Mouse (Mus musculus): ENCODE results near the gene Ghr. TPM values are rescaled to one million over a fixed set of nuclear protein-coding genes. Genes with fewer than 3 reads are reported as not detected.

Ghr gene
- polyA plus RNA-seq, 1 experiment from 2014 or later, result 57.9 TPM

GRCm38 (mm10) chr15:3395700-3396099 is 187.6 kb downstream of the Ghr start:
- H3K36me3 ChIP-seq (ENCODE audit: control insufficient read depth, insufficient read depth), result no peaks in the 10 kb centered on the region
- no peak overlapping the region for H3K4me2 ChIP-seq (ENCODE audit: low read depth, low read length)
- ATAC-seq (replicated peaks; ENCODE audit: extremely low read depth, insufficient read depth, low FRiP score), result no peak
- no peak overlapping the region for H3K27ac ChIP-seq (ENCODE audit: low read length)
- H3K27me3 ChIP-seq (ENCODE audit: control insufficient read depth, insufficient read depth, low read length), result no peaks in the 10 kb centered on the region
- H3K9ac ChIP-seq (ENCODE audit: low read length), result no peak overlapping the region
- no peak overlapping the region for H3K4me3 ChIP-seq (ENCODE audit: low read length)
- H3K9me3 ChIP-seq (replicated peaks; ENCODE audit: control insufficient read depth, low read length), result no peaks in the 10 kb centered on the region
- H3K4me1 ChIP-seq (ENCODE audit: control insufficient read depth, insufficient read depth, low read length), result peaks cover 11% of the 10 kb centered on the region; the same call in 1 of the 2 replicates
- WGBS, result 76% methylated on average over 3 of the region's 3 CpGs

GRCm38 (mm10) chr15:3390722-3391121 is 192.6 kb downstream of the Ghr start:
- Histone ChIP-seq H3K4me3 (ENCODE audit: low read length) (no peak overlapping the region), H3K36me3 (ENCODE audit: control insufficient read depth, insufficient read depth) (no peaks in the 10 kb centered on the region), H3K27ac (ENCODE audit: low read length) (no peak overlapping the region), H3K27me3 (ENCODE audit: control insufficient read depth, insufficient read depth, low read length) (no peaks in the 10 kb centered on the region), H3K4me2 (ENCODE audit: low read depth, low read length) (no peak overlapping the region), H3K4me1 (ENCODE audit: control insufficient read depth, insufficient read depth, low read length) (peaks cover 8% of the 10 kb centered on the region; the same call in 1 of the 2 replicates), H3K9ac (ENCODE audit: low read length) (no peak overlapping the region), H3K9me3 (replicated peaks; ENCODE audit: control insufficient read depth, low read length) (no peaks in the 10 kb centered on the region)
- no peak for ATAC-seq (replicated peaks; ENCODE audit: extremely low read depth, insufficient read depth, low FRiP score)

GRCm38 (mm10) chr15:3389011-3389410 is 194.3 kb downstream of the Ghr start:
- Histone ChIP-seq H3K9me3 (replicated peaks; ENCODE audit: control insufficient read depth, low read length) (no peaks in the 10 kb centered on the region), H3K4me2 (ENCODE audit: low read depth, low read length) (no peak overlapping the region), H3K4me1 (ENCODE audit: control insufficient read depth, insufficient read depth, low read length) (0 out of 2 replicates have a peak, but pooled peaks cover 5% of the 10 kb centered on the region), H3K27me3 (ENCODE audit: control insufficient read depth, insufficient read depth, low read length) (no peaks in the 10 kb centered on the region), H3K9ac (ENCODE audit: low read length) (no peak overlapping the region), H3K36me3 (ENCODE audit: control insufficient read depth, insufficient read depth) (no peaks in the 10 kb centered on the region), H3K27ac (ENCODE audit: low read length) (peak overlapping the region; percentile 55), H3K4me3 (ENCODE audit: low read length) (no peak overlapping the region)
- no peak for ATAC-seq (replicated peaks; ENCODE audit: extremely low read depth, insufficient read depth, low FRiP score)

GRCm38 (mm10) chr15:3388485-3388884 is 194.8 kb downstream of the Ghr start:
- ATAC-seq (replicated peaks; ENCODE audit: extremely low read depth, insufficient read depth, low FRiP score), result peak; percentile 32; the same call in 1 of the 2 replicates
- H3K9ac ChIP-seq (ENCODE audit: low read length), result no peak overlapping the region
- 63% methylated on average over 2 of the region's 2 CpGs for WGBS

GRCm38 (mm10) chr15:3383788-3384187 is 199.5 kb downstream of the Ghr start:
- ATAC-seq (replicated peaks; ENCODE audit: extremely low read depth, insufficient read depth, low FRiP score), result no peak
- no peaks in the 10 kb centered on the region for H3K36me3 ChIP-seq (ENCODE audit: control insufficient read depth, insufficient read depth)

More at GRCm38 (mm10) chr15:3388485-3388884, 194.8 kb downstream of the Ghr start:
- no peaks in the 10 kb centered on the region for H3K9me3 ChIP-seq (replicated peaks; ENCODE audit: control insufficient read depth, low read length)
- no peak overlapping the region for H3K4me3 ChIP-seq (ENCODE audit: low read length)
- H3K4me1 ChIP-seq (ENCODE audit: control insufficient read depth, insufficient read depth, low read length), result 0 out of 2 replicates have a peak, but pooled peaks cover 5% of the 10 kb centered on the region
- H3K4me2 ChIP-seq (ENCODE audit: low read depth, low read length), result no peak overlapping the region
- no peaks in the 10 kb centered on the region for H3K27me3 ChIP-seq (ENCODE audit: control insufficient read depth, insufficient read depth, low read length)
- no peak overlapping the region for H3K27ac ChIP-seq (ENCODE audit: low read length)
- no peaks in the 10 kb centered on the region for H3K36me3 ChIP-seq (ENCODE audit: control insufficient read depth, insufficient read depth)

GRCm38 (mm10) chr15:3381413-3381812 is 201.9 kb downstream of the Ghr start:
- 69% methylated on average over 6 of the region's 6 CpGs for WGBS
- no peaks in the 10 kb centered on the region for H3K4me1 ChIP-seq (ENCODE audit: control insufficient read depth, insufficient read depth, low read length)
- no peak for ATAC-seq (replicated peaks; ENCODE audit: extremely low read depth, insufficient read depth, low FRiP score)
- no peak overlapping the region for H3K4me3 ChIP-seq (ENCODE audit: low read length)
- no peak overlapping the region for H3K9ac ChIP-seq (ENCODE audit: low read length)
- no peak overlapping the region for H3K27ac ChIP-seq (ENCODE audit: low read length)
- no peaks in the 10 kb centered on the region for H3K27me3 ChIP-seq (ENCODE audit: control insufficient read depth, insufficient read depth, low read length)
- H3K36me3 ChIP-seq (ENCODE audit: control insufficient read depth, insufficient read depth), result no peaks in the 10 kb centered on the region
- no peak overlapping the region for H3K4me2 ChIP-seq (ENCODE audit: low read depth, low read length)
- H3K9me3 ChIP-seq (replicated peaks; ENCODE audit: control insufficient read depth, low read length), result no peaks in the 10 kb centered on the region

More at GRCm38 (mm10) chr15:3383788-3384187, 199.5 kb downstream of the Ghr start:
- no peak overlapping the region for H3K27ac ChIP-seq (ENCODE audit: low read length)
- no peak overlapping the region for H3K4me2 ChIP-seq (ENCODE audit: low read depth, low read length)
- H3K4me3 ChIP-seq (ENCODE audit: low read length), result no peak overlapping the region
- 35% methylated on average over 2 of the region's 2 CpGs for WGBS
- no peak overlapping the region for H3K9ac ChIP-seq (ENCODE audit: low read length)
- no peaks in the 10 kb centered on the region for H3K4me1 ChIP-seq (ENCODE audit: control insufficient read depth, insufficient read depth, low read length)
- H3K27me3 ChIP-seq (ENCODE audit: control insufficient read depth, insufficient read depth, low read length), result no peaks in the 10 kb centered on the region
- no peaks in the 10 kb centered on the region for H3K9me3 ChIP-seq (replicated peaks; ENCODE audit: control insufficient read depth, low read length)

- ATAC-seq (replicated peaks; ENCODE audit: extremely low read depth, insufficient read depth, low FRiP score), result no peak
- H3K4me2 ChIP-seq (ENCODE audit: low read depth, low read length), result no peak overlapping the region
- H3K36me3 ChIP-seq (ENCODE audit: control insufficient read depth, insufficient read depth), result peaks cover 5% of the 10 kb centered on the region; the same call in 1 of the 2 replicates
- WGBS, result 59% methylated on average over 2 of the region's 2 CpGs
- H3K27ac ChIP-seq (ENCODE audit: low read length), result no peak overlapping the region
- H3K9ac ChIP-seq (ENCODE audit: low read length), result no peak overlapping the region
- no peaks in the 10 kb centered on the region for H3K4me1 ChIP-seq (ENCODE audit: control insufficient read depth, insufficient read depth, low read length)
- H3K4me3 ChIP-seq (ENCODE audit: low read length), result no peak overlapping the region
- peaks cover 16% of the 10 kb centered on the region for H3K9me3 ChIP-seq (replicated peaks; ENCODE audit: control insufficient read depth, low read length)
- no peaks in the 10 kb centered on the region for H3K27me3 ChIP-seq (ENCODE audit: control insufficient read depth, insufficient read depth, low read length)
Measured at GRCm38 (mm10) chr15:3368261-3368832, 214.9 kb downstream of the Ghr start.

- Histone ChIP-seq H3K9me3 (replicated peaks; ENCODE audit: control insufficient read depth, low read length) (no peaks in the 10 kb centered on the region), H3K27ac (ENCODE audit: low read length) (no peak overlapping the region), H3K9ac (ENCODE audit: low read length) (0 out of 2 replicates have a peak overlapping the region, but pooled peaks have one; percentile 5), H3K4me3 (ENCODE audit: low read length) (peak overlapping the region; percentile 43), H3K36me3 (ENCODE audit: control insufficient read depth, insufficient read depth) (no peaks in the 10 kb centered on the region), H3K27me3 (ENCODE audit: control insufficient read depth, insufficient read depth, low read length) (no peaks in the 10 kb centered on the region), H3K4me2 (ENCODE audit: low read depth, low read length) (peak overlapping the region; percentile 59), H3K4me1 (ENCODE audit: control insufficient read depth, insufficient read depth, low read length) (peaks cover 7% of the 10 kb centered on the region; the same call in 1 of the 2 replicates)
- WGBS, result 47% methylated on average over 4 of the region's 4 CpGs
- no peak; the same call in 1 of the 2 replicates for ATAC-seq (replicated peaks; ENCODE audit: extremely low read depth, insufficient read depth, low FRiP score)
Measured at GRCm38 (mm10) chr15:3356073-3356766, 227.1 kb downstream of the Ghr start.

- Histone ChIP-seq H3K27ac (ENCODE audit: low read length) (no peak overlapping the region), H3K4me1 (ENCODE audit: control insufficient read depth, insufficient read depth, low read length) (peaks cover 7% of the 10 kb centered on the region; the same call in 1 of the 2 replicates), H3K27me3 (ENCODE audit: control insufficient read depth, insufficient read depth, low read length) (no peaks in the 10 kb centered on the region), H3K36me3 (ENCODE audit: control insufficient read depth, insufficient read depth) (no peaks in the 10 kb centered on the region), H3K4me3 (ENCODE audit: low read length) (no peak overlapping the region), H3K4me2 (ENCODE audit: low read depth, low read length) (no peak overlapping the region), H3K9me3 (replicated peaks; ENCODE audit: control insufficient read depth, low read length) (no peaks in the 10 kb centered on the region), H3K9ac (ENCODE audit: low read length) (no peak overlapping the region)
- no peak for ATAC-seq (replicated peaks; ENCODE audit: extremely low read depth, insufficient read depth, low FRiP score)
- WGBS, result 83% methylated on average over 2 of the region's 2 CpGs
Measured at GRCm38 (mm10) chr15:3353696-3354095, 229.6 kb downstream of the Ghr start.

All from heart, embryonic 16.5 days (tissue).